Mouse (Mus musculus) ES-E14 (cell line): Measurements from ENCODE around the gene Uck2. TPM values are rescaled to one million over a fixed set of nuclear protein-coding genes. Genes with fewer than 3 reads are reported as not detected.

Source experiments
- DNase-seq: peaks from one replicate; pipeline ENCODE4 v3.0.0-alpha.2; 2013; ENCODE audit warnings: low read depth, low spot score
- H3K27ac ChIP-seq: 2 replicates; pipeline ENCODE4 v1.5.1; 2012; ENCODE audit warnings: low read depth, mild to moderate bottlenecking, low read length, moderate library complexity, mixed read lengths; ENCODE audit not compliant: poor library complexity, insufficient read depth, severe bottlenecking
- H3K36me3 ChIP-seq: 2 replicates; pipeline ENCODE4 v1.6.1; 2012; ENCODE audit warnings: mild to moderate bottlenecking, low read length, moderate library complexity, mixed read lengths; ENCODE audit not compliant: control insufficient read depth, poor library complexity, insufficient read depth, severe bottlenecking
- H3K4me1 ChIP-seq, 2 experiments: fragments of 150-350 bp in 1 of 2; sonication (generic) in 1 of 2; 2 replicates each; pipeline ENCODE4 v1.6.1; 2012; ENCODE audit warnings: low read length in 2 of 2, mild to moderate bottlenecking in 1 of 2, mixed read lengths in 1 of 2; ENCODE audit not compliant: control insufficient read depth in 2 of 2, insufficient read depth in 2 of 2, poor library complexity in 1 of 2
- H3K4me3 ChIP-seq, 2 experiments: fragments of 150-350 bp in 1 of 2; sonication (generic) in 1 of 2; 2 replicates each; pipeline ENCODE4 v1.5.1; 2012; ENCODE audit warnings: low read length in 2 of 2, low read depth in 1 of 2, mild to moderate bottlenecking in 1 of 2, mixed read lengths in 1 of 2; ENCODE audit not compliant: insufficient read depth in 1 of 2, poor library complexity in 1 of 2, severe bottlenecking in 1 of 2
- H3K9ac ChIP-seq: 2 replicates; pipeline ENCODE4 v1.6.1; 2012; ENCODE audit warnings: low read depth, mild to moderate bottlenecking, low read length, mixed read lengths; ENCODE audit not compliant: poor library complexity, insufficient read depth, severe bottlenecking
- H3K9me3 ChIP-seq: fragments of 150-350 bp; sonication (generic); 2 replicates; pipeline ENCODE4 v1.6.1; 2012; ENCODE audit warnings: low read depth, mild to moderate bottlenecking, low read length; ENCODE audit not compliant: control insufficient read depth, insufficient read depth
- CHD2 ChIP-seq: IDR thresholded peaks from 2 replicates; pipeline ENCODE4 v1.6.1; 2014; ENCODE audit warnings: mild to moderate bottlenecking, low read depth, low read length, inconsistent platforms
- HCFC1 ChIP-seq: IDR thresholded peaks from 2 replicates; pipeline ENCODE4 v1.6.1; 2012; ENCODE audit warnings: low read length, inconsistent platforms, borderline replicate concordance; ENCODE audit not compliant: insufficient read depth
- MAFK ChIP-seq: IDR thresholded peaks from 2 replicates; pipeline ENCODE4 v1.6.1; 2014; ENCODE audit warnings: mild to moderate bottlenecking, low read depth, low read length, inconsistent platforms; ENCODE audit not compliant: insufficient read depth
- ZC3H11A ChIP-seq: IDR thresholded peaks from 2 replicates; pipeline ENCODE4 v1.6.1; 2012; ENCODE audit warnings: low read depth, mild to moderate bottlenecking, inconsistent platforms, low read length, borderline replicate concordance
- ZNF384 ChIP-seq: IDR thresholded peaks from 2 replicates; pipeline ENCODE4 v1.6.1; 2012; ENCODE audit warnings: low read depth, low read length, inconsistent platforms
- in situ Hi-C, 2 experiments: fragments of 600-800 bp; cut with MboI; formaldehyde crosslinking; loops; one replicate each; pipeline ENCODE4 v1.15.1; 2025; ENCODE audit warnings: low sequenced_read_pairs in 2 of 2, inconsistent platforms in 1 of 2; ENCODE audit not compliant: unreplicated experiment in 2 of 2
- total RNA-seq: library from RNA; depleted of rRNA; stranded (reverse); fragments of 300-350 nt; gene quantifications from 2 replicates; pipeline ENCODE4 v1.2.3, GENCODE M21; 2012; rRNA removed

Gene Uck2
- total RNA-seq, 1 experiment, result 158 TPM

DNA sequence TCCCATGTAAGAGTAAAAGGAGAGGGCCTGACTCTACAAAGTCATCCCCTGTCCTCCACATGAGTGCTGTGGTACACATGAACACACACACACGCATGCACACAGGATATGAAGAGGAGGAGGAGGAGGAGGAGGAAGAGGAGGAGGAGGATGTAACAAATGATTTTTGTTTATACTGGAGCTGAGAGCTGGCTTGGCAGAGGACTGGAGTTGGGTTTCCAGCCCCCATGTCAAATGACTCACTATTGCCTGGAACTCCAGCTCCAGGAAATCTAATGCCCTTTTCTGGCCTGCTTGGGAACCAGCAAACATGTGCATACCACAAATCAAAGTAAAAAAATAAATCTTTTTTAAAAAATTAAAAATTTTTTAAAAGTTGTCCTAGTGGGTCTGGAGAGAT is 80.7 kb downstream of the Uck2 start:
- Histone ChIP-seq H3K36me3 (no peaks in the 10 kb centered on the region), H3K9me3 (no peaks in the 10 kb centered on the region), H3K4me3 (no peak overlapping the region), H3K4me1 (no peaks in the 10 kb centered on the region), H3K9ac (no peak overlapping the region), H3K27ac (no peak overlapping the region)
- in situ Hi-C loops, result loop anchor here in 1 of 2 experiments (25.0 kb wide), 1 partner anchor 433 kb away; no protein-coding TSS in a partner anchor
- no peak for DNase-seq
- TF ChIP-seq ZNF384 (no peak), MAFK (no peak), CHD2 (no peak), ZC3H11A (no peak), HCFC1 (no peak)

DNA sequence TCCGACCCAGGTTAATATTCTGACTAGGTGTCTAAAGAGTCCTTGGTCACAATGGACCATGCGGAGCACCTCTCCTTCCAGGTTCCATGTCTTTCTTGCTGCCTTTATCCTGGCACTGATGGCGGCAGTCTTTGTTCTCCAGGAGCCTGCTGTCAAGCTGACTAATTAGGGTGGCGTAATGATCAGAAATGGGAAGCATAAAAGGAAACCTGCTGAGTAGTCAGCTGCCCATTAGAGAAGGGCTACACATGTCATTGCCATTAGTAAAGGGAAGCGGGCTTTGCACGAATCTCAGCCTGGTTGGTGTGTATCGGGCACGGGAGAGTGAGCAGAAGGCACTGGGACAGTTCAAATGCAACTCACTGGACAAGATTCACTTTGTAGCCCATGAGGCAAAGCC is 90.4 kb downstream of the Uck2 start:
- no peak for DNase-seq
- H3K36me3 ChIP-seq, result no peaks in the 10 kb centered on the region
- H3K9me3 ChIP-seq, result no peaks in the 10 kb centered on the region
- no peaks in the 10 kb centered on the region for H3K4me1 ChIP-seq
- H3K4me3 ChIP-seq, result no peak overlapping the region
- in situ Hi-C loops, result no loop called here
- TF ChIP-seq ZNF384, result no peak
- no peak for TF ChIP-seq ZC3H11A
- no peak for TF ChIP-seq CHD2
- no peak for TF ChIP-seq MAFK
- TF ChIP-seq HCFC1, result no peak
- H3K9ac ChIP-seq, result no peak overlapping the region
- H3K27ac ChIP-seq, result no peak overlapping the region

DNA sequence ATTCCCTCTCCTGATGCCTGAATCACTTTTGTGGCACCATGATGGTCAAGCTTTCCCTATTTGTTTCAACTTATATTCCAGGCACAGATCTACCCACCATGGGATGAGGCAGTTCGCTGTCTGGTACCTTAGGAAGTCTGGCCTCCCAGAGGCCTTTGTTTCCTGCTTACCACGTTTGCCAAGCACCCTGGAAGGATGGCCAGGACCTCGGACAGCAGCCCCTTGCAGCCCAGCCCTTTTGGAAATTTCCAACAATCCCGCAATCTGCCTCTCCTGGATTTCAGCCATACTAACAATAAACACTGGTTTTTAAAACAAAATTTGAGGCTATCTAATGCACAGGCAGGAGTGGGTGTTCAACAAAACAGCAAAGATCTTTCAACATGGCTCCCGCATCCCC is 97.3 kb downstream of the Uck2 start:
- H3K27ac ChIP-seq, result no peak overlapping the region
- TF ChIP-seq ZNF384, result no peak
- no peak for TF ChIP-seq CHD2
- no peak for TF ChIP-seq HCFC1
- no peak for TF ChIP-seq MAFK
- no peak for TF ChIP-seq ZC3H11A
- no peaks in the 10 kb centered on the region for H3K9me3 ChIP-seq
- in situ Hi-C loops, result no loop called here
- DNase-seq, result peak; percentile 17
- H3K4me1 ChIP-seq, result no peaks in the 10 kb centered on the region
- H3K36me3 ChIP-seq, result no peaks in the 10 kb centered on the region
- H3K4me3 ChIP-seq, result no peak overlapping the region
- no peak overlapping the region for H3K9ac ChIP-seq

DNA sequence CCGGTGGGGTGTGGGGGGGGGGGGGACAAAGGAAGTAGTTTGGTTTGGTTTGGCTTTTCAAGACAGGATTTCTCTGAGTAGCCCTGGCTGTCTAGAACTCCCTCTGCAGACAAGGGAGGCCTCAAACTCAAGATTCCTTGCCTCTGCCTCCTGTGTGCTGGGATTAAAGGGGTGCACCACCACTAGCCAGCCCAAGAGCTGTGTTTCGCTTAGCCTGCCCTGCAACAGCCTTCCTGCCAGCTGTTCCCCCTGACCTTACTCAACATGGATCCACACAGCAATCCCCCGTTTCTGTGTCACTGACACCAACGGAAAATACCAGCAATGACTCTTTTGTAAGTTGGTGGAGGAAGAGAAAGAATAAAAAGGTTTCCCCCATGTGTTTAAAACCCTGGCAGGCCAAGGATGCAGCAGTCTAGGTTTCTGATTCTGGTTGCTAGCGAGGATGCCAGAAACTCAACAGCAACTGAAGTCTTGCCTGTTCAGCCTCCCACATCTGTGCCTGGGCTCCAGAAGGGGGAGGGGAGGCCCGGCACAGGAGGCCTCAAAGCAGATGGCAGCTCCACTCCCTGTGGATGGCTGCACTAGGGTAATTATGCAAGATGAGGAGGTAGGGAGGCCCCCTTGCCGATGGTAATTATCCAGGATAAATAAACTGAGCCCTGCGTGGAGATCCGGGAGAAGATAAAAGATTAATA is 103.1 kb downstream of the Uck2 start:
- Histone ChIP-seq H3K9ac (no peak overlapping the region), H3K4me3 (no peak overlapping the region), H3K9me3 (no peaks in the 10 kb centered on the region), H3K36me3 (no peaks in the 10 kb centered on the region), H3K27ac (no peak overlapping the region), H3K4me1 (no peaks in the 10 kb centered on the region)
- no peak for TF ChIP-seq ZNF384
- TF ChIP-seq CHD2, result no peak
- TF ChIP-seq HCFC1, result no peak
- TF ChIP-seq MAFK, result no peak
- TF ChIP-seq ZC3H11A, result no peak
- in situ Hi-C loops, result no loop called here
- no peak for DNase-seq

Other genes with a start within 250 kb of the Uck2 start
- 155 and 156 TPM in 2 replicates for gene Tmco1, start 23.1 kb upstream of the Uck2 start, total RNA-seq
- gene Aldh9a1, start 64.7 kb upstream of the Uck2 start, total RNA-seq, result 26.8 and 33.0 TPM in 2 replicates
- 34.4 and 52.5 TPM in 2 replicates for gene Mgst3, start 108.5 kb upstream of the Uck2 start, total RNA-seq
- gene Lrrc52, start 181.5 kb upstream of the Uck2 start, total RNA-seq, result not detected in 2 replicates